8 mouse cellular contexts compared by ENCODE assay signal in genomic region chr12:69168461-69169106, GRCm38 (mm10). TPM values are rescaled to one million over a fixed set of nuclear protein-coding genes. Genes with fewer than 3 reads are reported as not detected.
DNase-seq lines count a peak whose midpoint lies in the region; ATAC-seq lines count a peak whose summit lies in the region.

Lrr1 (plus strand) TSS chr12:69168814.

- H3K9me3 ChIP-seq in intestine, embryonic 14.5 days (ENCODE audit: control insufficient read depth, low read length): no peaks in the 10 kb centered on the region

- H3K9ac ChIP-seq in intestine, embryonic 14.5 days (ENCODE audit: low read length): peak within 1 kb of the TSS; percentile 66

- peak; percentile 91 for ATAC-seq in intestine, embryonic 14.5 days (replicated peaks; ENCODE audit: low FRiP score, low TSS enrichment, low read depth)
- ATAC-seq in megakaryocyte-erythroid progenitor cell, adult 5-6 weeks (replicated peaks; ENCODE audit: low FRiP score, low TSS enrichment, poor library complexity, severe bottlenecking): peak; percentile 88

- DNase-seq in adrenal gland, adult 2 months: peak; percentile 89
- DNase-seq in embryo, embryonic 11 days: peak; percentile 91
- DNase-seq in gastrocnemius, postnatal 25 days: peak; percentile 80
- peak; percentile 98 for DNase-seq in intestine, embryonic 14.5 days (ENCODE audit: low spot score)
- DNase-seq in left cerebral cortex, postnatal 14 days (ENCODE audit: low spot score in 2 of 2): peak; percentile 80 to 83
- DNase-seq in right cerebral cortex, postnatal 14 days: peak; percentile 82
- DNase-seq in urinary bladder, postnatal 25 days (ENCODE audit: low spot score): peak; percentile 81

- intact Hi-C loops in left cerebral cortex, postnatal 14 days (cut with DNase I): no loop called here

- H3K4me3 ChIP-seq in intestine, embryonic 14.5 days (ENCODE audit: low read depth, low read length): peak within 1 kb of the TSS; percentile 74

- peaks cover 7% of the 10 kb centered on the region; the same call in 1 of the 2 replicates for H3K36me3 ChIP-seq in intestine, embryonic 14.5 days (ENCODE audit: control insufficient read depth, insufficient read depth, low read length)

- H3K27ac ChIP-seq in intestine, embryonic 14.5 days (ENCODE audit: low read depth): peak within 1 kb of the TSS; percentile 65; the same call in 1 of the 2 replicates

- H3K27me3 ChIP-seq in intestine, embryonic 14.5 days (replicated peaks; ENCODE audit: control insufficient read depth, insufficient read depth, low read length): no peaks in the 10 kb centered on the region

- under 1% methylated on average over 40 of the region's 40 CpGs for whole genome bisulfite sequencing in intestine, embryonic 14.5 days

- peak within 1 kb of the TSS; percentile 88 for H3K4me2 ChIP-seq in intestine, embryonic 14.5 days (ENCODE audit: low read length)

- peaks cover 12% of the 10 kb centered on the region for H3K4me1 ChIP-seq in intestine, embryonic 14.5 days (replicated peaks; ENCODE audit: control insufficient read depth, insufficient read depth, low read length)

RNA-seq across cellular contexts. Expression of gene Lrr1, which starts in this region (rescaled TPM):
- under 1 TPM in 1 of 2 experiments, not detected in 1; 0.17 TPM for total RNA-seq in adrenal gland, adult 2 months (2021)
- 0.64 TPM in 1 of 2 replicates, not detected in the other for polyA plus RNA-seq in adrenal gland, adult 2 months (2012; rRNA removed)
- total RNA-seq in gastrocnemius, postnatal 25 days (2021): not detected
- polyA plus RNA-seq in intestine, embryonic 14.5 days (2014; fragmentation: Nextera tagmentation; extraction: Ambion mirVana): 19.7 and 23.4 TPM in 2 replicates
- under 1 TPM in 1 of 2 experiments, not detected in 1; 0.44 TPM for total RNA-seq in left cerebral cortex, postnatal 14 days (2021)
- 29.1 and 39.8 TPM in 2 replicates for total RNA-seq in megakaryocyte-erythroid progenitor cell, adult 5-6 weeks (2014; fragmentation: Nextera tagmentation)
- 6.3 and 18.6 TPM in 2 replicates for total RNA-seq in megakaryocyte-erythroid progenitor cell, adult 5-6 weeks (2017)

Comparison
In these comparisons a context has a peak if more than half of its experiments do, and no peak if none do; other contexts are left out.
1. Peak in every context shown above with its lines: DNase-seq, ATAC-seq, H3K4me3 ChIP-seq and H3K27ac ChIP-seq.
2. RNA of gene Lrr1 (total RNA-seq): 6.3 to 39.8 TPM in megakaryocyte-erythroid progenitor cell, adult 5-6 weeks; 0.44 TPM in left cerebral cortex, postnatal 14 days, 0.17 TPM in adrenal gland, adult 2 months and not detected in gastrocnemius, postnatal 25 days; every median in the first group is over 4 times any median in the second.
3. RNA of gene Lrr1 (polyA plus RNA-seq): 19.7 to 23.4 TPM in intestine, embryonic 14.5 days; 0.64 TPM in adrenal gland, adult 2 months; every median in the first group is over 10 times any median in the second.
4. Peak in DNase-seq in adrenal gland, adult 2 months; RNA of the gene not detected or under 1 TPM.
5. Peak in DNase-seq in gastrocnemius, postnatal 25 days; RNA of the gene not detected or under 1 TPM.
6. Peak in DNase-seq in left cerebral cortex, postnatal 14 days; RNA of the gene not detected or under 1 TPM.